Mouse (Mus musculus) midbrain, embryonic 15.5 days (tissue): ENCODE measurements around the gene Il1f5. TPM values are rescaled to one million over a fixed set of nuclear protein-coding genes. Genes with fewer than 3 reads are reported as not detected.

Experiments used
- ATAC-seq: fragments of 200-750 bp; cut with Nextera tagmentation; replicated peaks from 2 replicates; pipeline ENCODE4 v1.8.0; 2017; ENCODE audit warnings: moderate TSS enrichment
- H3K27ac ChIP-seq: fragments of 300-500 bp; sonication (generic); 2 replicates; pipeline ENCODE4 v1.5.1; 2015; ENCODE audit warnings: mild to moderate bottlenecking, inconsistent platforms
- H3K27me3 ChIP-seq: fragments of 300-500 bp; sonication (generic); replicated peaks from 2 replicates; pipeline ENCODE4 v1.6.1; 2015; ENCODE audit warnings: inconsistent platforms
- H3K36me3 ChIP-seq: fragments of 300-500 bp; sonication (generic); replicated peaks from 2 replicates; pipeline ENCODE4 v1.6.1; 2015; ENCODE audit warnings: inconsistent platforms
- H3K4me1 ChIP-seq: fragments of 300-500 bp; sonication (generic); 2 replicates; pipeline ENCODE4 v1.6.1; 2015; ENCODE audit warnings: inconsistent platforms
- H3K4me2 ChIP-seq: fragments of 300-500 bp; sonication (generic); 2 replicates; pipeline ENCODE4 v1.6.1; 2015; ENCODE audit warnings: inconsistent platforms, mild to moderate bottlenecking, moderate library complexity
- H3K4me3 ChIP-seq: fragments of 300-500 bp; sonication (generic); 2 replicates; pipeline ENCODE4 v1.5.1; 2015; ENCODE audit warnings: mild to moderate bottlenecking, inconsistent platforms
- H3K9ac ChIP-seq: fragments of 300-500 bp; sonication (generic); 2 replicates; pipeline ENCODE4 v1.6.1; 2015; ENCODE audit warnings: mild to moderate bottlenecking, inconsistent platforms
- H3K9me3 ChIP-seq: fragments of 300-500 bp; sonication (generic); 2 replicates; pipeline ENCODE4 v1.6.1; 2016; ENCODE audit warnings: inconsistent platforms
- WGBS: fragments of 180-500 bp; shearing (Covaris S2); methylation state at CpG from one replicate; pipeline ENCODE4 v1.1.7; 2015; ENCODE audit warnings: mixed read lengths; 5-methylcytosine and 5-hydroxymethylcytosine counted together
- polyA plus RNA-seq: library from polyadenylated mRNA; unstranded; fragments of >200 nt; fragmentation: Nextera tagmentation; extraction: Ambion mirVana; gene quantifications from 2 replicates; pipeline ENCODE4 v1.2.1, GENCODE M21; 2015

Gene Il1f5
- polyA plus RNA-seq = not detected in 2 replicates

GRCm38 (mm10) chr2:24276654-24277053 lies at the start of gene Il1f5:
Gene Il1f5, plus strand, starts transcription at chr2:24276954.
- Histone ChIP-seq H3K9me3 (no peaks in the 10 kb centered on the region), H3K4me2 (no peak within 1 kb of the TSS), H3K27ac (no peak within 1 kb of the TSS), H3K9ac (no peak within 1 kb of the TSS), H3K36me3 (no peaks in the 10 kb centered on the region), H3K27me3 (no peaks in the 10 kb centered on the region), H3K4me3 (no peak within 1 kb of the TSS), H3K4me1 (no peaks in the 10 kb centered on the region)
- no peak for ATAC-seq

- H3K4me2 ChIP-seq = no peak overlapping the region
- H3K9me3 ChIP-seq = no peaks in the 10 kb centered on the region
- H3K4me1 ChIP-seq = no peaks in the 10 kb centered on the region
- no peak overlapping the region for H3K4me3 ChIP-seq
- no peak for ATAC-seq
- no peak overlapping the region for H3K9ac ChIP-seq
- WGBS = 88% methylated on average over 2 of the region's 2 CpGs
- no peaks in the 10 kb centered on the region for H3K36me3 ChIP-seq
- H3K27ac ChIP-seq = no peak overlapping the region
- H3K27me3 ChIP-seq = no peaks in the 10 kb centered on the region
Measured at GRCm38 (mm10) chr2:24227191-24227590, 49.6 kb upstream of the Il1f5 start.

GRCm38 (mm10) chr2:24267503-24267902 lies 9.3 kb upstream of the Il1f5 start:
- Histone ChIP-seq H3K4me2 (no peak overlapping the region), H3K9me3 (no peaks in the 10 kb centered on the region), H3K27me3 (no peaks in the 10 kb centered on the region), H3K9ac (no peak overlapping the region), H3K36me3 (no peaks in the 10 kb centered on the region), H3K4me3 (no peak overlapping the region), H3K27ac (no peak overlapping the region), H3K4me1 (no peaks in the 10 kb centered on the region)
- 80% methylated on average over 1 of the region's 1 CpGs for WGBS
- no peak for ATAC-seq

- 88% methylated on average over 2 of the region's 2 CpGs for WGBS
- no peak for ATAC-seq
Measured at GRCm38 (mm10) chr2:24273619-24274018, 3.1 kb upstream of the Il1f5 start.

GRCm38 (mm10) chr2:24275146-24275545 lies 1.6 kb upstream of the Il1f5 start:
- Histone ChIP-seq H3K27me3 (no peaks in the 10 kb centered on the region), H3K9me3 (no peaks in the 10 kb centered on the region), H3K4me3 (no peak overlapping the region), H3K27ac (no peak overlapping the region), H3K4me1 (no peaks in the 10 kb centered on the region), H3K36me3 (no peaks in the 10 kb centered on the region), H3K9ac (no peak overlapping the region), H3K4me2 (no peak overlapping the region)
- 8% methylated on average over 1 of the region's 1 CpGs for WGBS
- ATAC-seq = no peak

More at GRCm38 (mm10) chr2:24273619-24274018, 3.1 kb upstream of the Il1f5 start:
- no peaks in the 10 kb centered on the region for H3K36me3 ChIP-seq
- H3K27ac ChIP-seq = no peak overlapping the region
- H3K4me1 ChIP-seq = no peaks in the 10 kb centered on the region
- H3K27me3 ChIP-seq = no peaks in the 10 kb centered on the region
- no peak overlapping the region for H3K4me2 ChIP-seq
- H3K9ac ChIP-seq = no peak overlapping the region
- no peaks in the 10 kb centered on the region for H3K9me3 ChIP-seq
- H3K4me3 ChIP-seq = no peak overlapping the region

- Histone ChIP-seq H3K9me3 (no peaks in the 10 kb centered on the region), H3K4me2 (no peak within 1 kb of the TSS), H3K9ac (no peak within 1 kb of the TSS), H3K4me3 (no peak within 1 kb of the TSS), H3K4me1 (no peaks in the 10 kb centered on the region), H3K36me3 (no peaks in the 10 kb centered on the region), H3K27me3 (no peaks in the 10 kb centered on the region), H3K27ac (no peak within 1 kb of the TSS)
- ATAC-seq = no peak
- WGBS = 83% methylated on average over 5 of the region's 5 CpGs
Measured at GRCm38 (mm10) chr2:24290896-24291295, 14.1 kb downstream of the Il1f5 start, which contains the start of gene Il1f10. Gene Il1f10, plus strand, starts transcription at chr2:24291196.

- Histone ChIP-seq H3K4me3 (no peak overlapping the region), H3K9ac (no peak overlapping the region), H3K27me3 (no peaks in the 10 kb centered on the region), H3K4me1 (no peaks in the 10 kb centered on the region), H3K27ac (no peak overlapping the region), H3K36me3 (no peaks in the 10 kb centered on the region), H3K4me2 (no peak overlapping the region), H3K9me3 (no peaks in the 10 kb centered on the region)
- ATAC-seq = no peak
- WGBS = 63% methylated on average over 1 of the region's 1 CpGs
Measured at GRCm38 (mm10) chr2:24294616-24295015, 17.9 kb downstream of the Il1f5 start.

- ATAC-seq = peak; percentile 70
- Histone ChIP-seq H3K27ac (no peak overlapping the region), H3K9me3 (no peaks in the 10 kb centered on the region), H3K4me1 (no peaks in the 10 kb centered on the region), H3K4me3 (no peak overlapping the region), H3K36me3 (no peaks in the 10 kb centered on the region), H3K4me2 (no peak overlapping the region), H3K27me3 (no peaks in the 10 kb centered on the region), H3K9ac (no peak overlapping the region)
- 7% methylated on average over 3 of the region's 3 CpGs for WGBS
Measured at GRCm38 (mm10) chr2:24296837-24297236, 20.1 kb downstream of the Il1f5 start.

GRCm38 (mm10) chr2:24311302-24312001 lies 34.7 kb downstream of the Il1f5 start:
- no peaks in the 10 kb centered on the region for H3K27me3 ChIP-seq
- no peaks in the 10 kb centered on the region for H3K9me3 ChIP-seq
- H3K36me3 ChIP-seq = no peaks in the 10 kb centered on the region
- H3K9ac ChIP-seq = no peak overlapping the region
- 81% methylated on average over 6 of the region's 6 CpGs for WGBS
- no peak overlapping the region for H3K4me3 ChIP-seq
- H3K4me1 ChIP-seq = no peaks in the 10 kb centered on the region
- ATAC-seq = no peak
- H3K4me2 ChIP-seq = no peak overlapping the region
- H3K27ac ChIP-seq = no peak overlapping the region

- Histone ChIP-seq H3K9ac (no peak overlapping the region), H3K4me2 (no peak overlapping the region), H3K4me1 (no peaks in the 10 kb centered on the region), H3K36me3 (no peaks in the 10 kb centered on the region), H3K27me3 (no peaks in the 10 kb centered on the region), H3K27ac (no peak overlapping the region), H3K4me3 (no peak overlapping the region), H3K9me3 (no peaks in the 10 kb centered on the region)
- 86% methylated on average over 1 of the region's 1 CpGs for WGBS
- no peak for ATAC-seq
Measured at GRCm38 (mm10) chr2:24316919-24317318, 40.2 kb downstream of the Il1f5 start.

- Histone ChIP-seq H3K36me3 (no peaks in the 10 kb centered on the region), H3K4me1 (no peaks in the 10 kb centered on the region), H3K9ac (no peak overlapping the region), H3K9me3 (no peaks in the 10 kb centered on the region), H3K27ac (no peak overlapping the region), H3K27me3 (no peaks in the 10 kb centered on the region), H3K4me3 (no peak overlapping the region), H3K4me2 (no peak overlapping the region)
- WGBS = 85% methylated on average over 4 of the region's 4 CpGs
- no peak for ATAC-seq
Measured at GRCm38 (mm10) chr2:24317919-24318598, 41.3 kb downstream of the Il1f5 start.
